Mouse (Mus musculus): ENCODE results near the gene Zfp784. TPM values are rescaled to one million over a fixed set of nuclear protein-coding genes. Genes with fewer than 3 reads are reported as not detected.
A peak's percentile ranks its signal among the peaks of the same experiment; 100 is the strongest.

The Zfp784 gene
- polyA plus RNA-seq, 1 experiment from 2014 or later: 10.8 TPM

GRCm38 (mm10) chr7:4993347-4993998, 44.8 kb downstream of the Zfp784 start:
- H3K9me3 ChIP-seq (replicated peaks; ENCODE audit: control insufficient read depth, low read length, poor library complexity, severe bottlenecking): no peaks in the 10 kb centered on the region
- ATAC-seq: no peak
- WGBS: 42% methylated on average over 50 of the region's 55 CpGs
- 0 out of 2 replicates have a peak overlapping the region, but pooled peaks have one; percentile 5 for H3K9ac ChIP-seq (ENCODE audit: low read depth, low read length)
- H3K36me3 ChIP-seq (ENCODE audit: control insufficient read depth, insufficient read depth, low read length): peaks cover 14% of the 10 kb centered on the region
- peaks cover 24% of the 10 kb centered on the region for H3K4me1 ChIP-seq (ENCODE audit: control insufficient read depth, insufficient read depth, low read length)
- peak overlapping the region; percentile 18 for H3K4me3 ChIP-seq (ENCODE audit: low read depth, low read length)
- no peaks in the 10 kb centered on the region for H3K27me3 ChIP-seq (ENCODE audit: control insufficient read depth, insufficient read depth, low read depth, low read length)
- H3K27ac ChIP-seq (ENCODE audit: low read length): no peak overlapping the region
- H3K4me2 ChIP-seq (ENCODE audit: low read length): peak overlapping the region; percentile 91

GRCm38 (mm10) chr7:4988250-4988649, 50.0 kb downstream of the Zfp784 start:
- Histone ChIP-seq H3K27ac (ENCODE audit: low read length) (no peak overlapping the region), H3K9ac (ENCODE audit: low read depth, low read length) (no peak overlapping the region), H3K4me3 (ENCODE audit: low read depth, low read length) (no peak overlapping the region), H3K9me3 (replicated peaks; ENCODE audit: control insufficient read depth, low read length, poor library complexity, severe bottlenecking) (no peaks in the 10 kb centered on the region), H3K27me3 (ENCODE audit: control insufficient read depth, insufficient read depth, low read depth, low read length) (no peaks in the 10 kb centered on the region), H3K4me1 (ENCODE audit: control insufficient read depth, insufficient read depth, low read length) (no peaks in the 10 kb centered on the region), H3K4me2 (ENCODE audit: low read length) (no peak overlapping the region), H3K36me3 (ENCODE audit: control insufficient read depth, insufficient read depth, low read length) (peaks cover 8% of the 10 kb centered on the region)
- no peak for ATAC-seq
- WGBS: 86% methylated on average over 2 of the region's 2 CpGs

Other genes with a start within 250 kb of the Zfp784 start
- gene Tmem238, start 248.8 kb downstream of the Zfp784 start, polyA plus RNA-seq (2015; fragmentation: Nextera tagmentation; extraction: Ambion mirVana): 6.2 and 6.5 TPM in 2 replicates
- 201 and 213 TPM in 2 replicates for gene Rpl28, start 245.6 kb downstream of the Zfp784 start, polyA plus RNA-seq (2015; fragmentation: Nextera tagmentation; extraction: Ambion mirVana)
- gene Ube2s, start 225.9 kb downstream of the Zfp784 start, polyA plus RNA-seq (2015; fragmentation: Nextera tagmentation; extraction: Ambion mirVana): 226 and 253 TPM in 2 replicates
- gene Shisa7, start 193.8 kb downstream of the Zfp784 start, polyA plus RNA-seq (2015; fragmentation: Nextera tagmentation; extraction: Ambion mirVana): 14.0 and 14.6 TPM in 2 replicates
- gene Isoc2b, start 168.2 kb downstream of the Zfp784 start, polyA plus RNA-seq (2015; fragmentation: Nextera tagmentation; extraction: Ambion mirVana): 3.6 and 5.0 TPM in 2 replicates
- gene Isoc2a, start 161.3 kb downstream of the Zfp784 start, polyA plus RNA-seq (2015; fragmentation: Nextera tagmentation; extraction: Ambion mirVana): 0.46 and 0.57 TPM in 2 replicates
- 0.32 and 0.38 TPM in 2 replicates for gene Gm36210, start 131.9 kb downstream of the Zfp784 start, polyA plus RNA-seq (2015; fragmentation: Nextera tagmentation; extraction: Ambion mirVana)
- gene Zfp628, start 123.2 kb downstream of the Zfp784 start, polyA plus RNA-seq (2015; fragmentation: Nextera tagmentation; extraction: Ambion mirVana): 3.1 and 3.6 TPM in 2 replicates
- 48.2 and 49.4 TPM in 2 replicates for gene Nat14, start 116.4 kb downstream of the Zfp784 start, polyA plus RNA-seq (2015; fragmentation: Nextera tagmentation; extraction: Ambion mirVana)
- 0.72 and 0.85 TPM in 2 replicates for gene Ssc5d, start 112.7 kb downstream of the Zfp784 start, polyA plus RNA-seq (2015; fragmentation: Nextera tagmentation; extraction: Ambion mirVana)
- gene Sbk2, start 74.0 kb downstream of the Zfp784 start, polyA plus RNA-seq (2015; fragmentation: Nextera tagmentation; extraction: Ambion mirVana): 0.18 TPM in 1 of 2 replicates, not detected in the other
- 0.60 and 0.93 TPM in 2 replicates for gene Sbk3, start 67.3 kb downstream of the Zfp784 start, polyA plus RNA-seq (2015; fragmentation: Nextera tagmentation; extraction: Ambion mirVana)
- gene Zfp579, start 42.3 kb downstream of the Zfp784 start, polyA plus RNA-seq (2015; fragmentation: Nextera tagmentation; extraction: Ambion mirVana): 56.3 and 69.2 TPM in 2 replicates
- 6.7 and 7.9 TPM in 2 replicates for gene Zfp524, start 24.0 kb downstream of the Zfp784 start, polyA plus RNA-seq (2015; fragmentation: Nextera tagmentation; extraction: Ambion mirVana)
- 30.7 and 35.5 TPM in 2 replicates for gene Fiz1, start 23.7 kb downstream of the Zfp784 start, polyA plus RNA-seq (2015; fragmentation: Nextera tagmentation; extraction: Ambion mirVana)
- gene Gm44973, start 22.9 kb downstream of the Zfp784 start, polyA plus RNA-seq (2015; fragmentation: Nextera tagmentation; extraction: Ambion mirVana): 0.41 and 1.0 TPM in 2 replicates
- gene Zfp865, start 18.1 kb downstream of the Zfp784 start, polyA plus RNA-seq (2015; fragmentation: Nextera tagmentation; extraction: Ambion mirVana): 6.6 and 7.2 TPM in 2 replicates
- gene Ccdc106, start 17.9 kb downstream of the Zfp784 start, polyA plus RNA-seq (2015; fragmentation: Nextera tagmentation; extraction: Ambion mirVana): 70.0 and 73.1 TPM in 2 replicates
- not detected in 2 replicates for gene 4632433K11Rik, start 4.3 kb downstream of the Zfp784 start, polyA plus RNA-seq (2015; fragmentation: Nextera tagmentation; extraction: Ambion mirVana)
- gene Zfp580, start 13.1 kb upstream of the Zfp784 start, polyA plus RNA-seq (2015; fragmentation: Nextera tagmentation; extraction: Ambion mirVana): 101 and 117 TPM in 2 replicates
- gene U2af2, start 23.7 kb upstream of the Zfp784 start, polyA plus RNA-seq (2015; fragmentation: Nextera tagmentation; extraction: Ambion mirVana): 96.7 and 103 TPM in 2 replicates
- 107 and 120 TPM in 2 replicates for gene Epn1, start 41.8 kb upstream of the Zfp784 start, polyA plus RNA-seq (2015; fragmentation: Nextera tagmentation; extraction: Ambion mirVana)
- not detected in 2 replicates for gene Rfpl4, start 78.5 kb upstream of the Zfp784 start, polyA plus RNA-seq (2015; fragmentation: Nextera tagmentation; extraction: Ambion mirVana)
- 0.89 and 0.98 TPM in 2 replicates for gene Rasl2-9, start 87.5 kb upstream of the Zfp784 start, polyA plus RNA-seq (2015; fragmentation: Nextera tagmentation; extraction: Ambion mirVana)
- 0.02 TPM in 1 of 2 replicates, not detected in the other for gene Vmn1r55, start 111.2 kb upstream of the Zfp784 start, polyA plus RNA-seq (2015; fragmentation: Nextera tagmentation; extraction: Ambion mirVana)
- gene Vmn1r56, start 158.3 kb upstream of the Zfp784 start, polyA plus RNA-seq (2015; fragmentation: Nextera tagmentation; extraction: Ambion mirVana): not detected in 2 replicates
- not detected in 2 replicates for gene Vmn1r57, start 180.0 kb upstream of the Zfp784 start, polyA plus RNA-seq (2015; fragmentation: Nextera tagmentation; extraction: Ambion mirVana)

Data from midbrain, embryonic 16.5 days (tissue).